Mouse (Mus musculus): ENCODE data around the gene Ovgp1. TPM values are rescaled to one million over a fixed set of nuclear protein-coding genes. Genes with fewer than 3 reads are reported as not detected.

The Ovgp1 gene
- polyA plus RNA-seq, 1 experiment = 17.3 TPM

GRCm38 (mm10) chr3:105933926-105934325 is 39.6 kb upstream of the Ovgp1 start:
- Histone ChIP-seq H3K4me3 (replicated peaks; ENCODE audit: insufficient read depth, low read depth, low read length) (no peak overlapping the region), H3K27ac (ENCODE audit: insufficient read depth, low read length) (no peak overlapping the region), H3K27me3 (ENCODE audit: control insufficient read depth, insufficient read depth, low read length) (no peaks in the 10 kb centered on the region), H3K4me1 (ENCODE audit: control insufficient read depth, insufficient read depth, low read length) (no peaks in the 10 kb centered on the region)
- TF ChIP-seq CTCF (IDR thresholded peaks at IDR 0.05; ENCODE audit: borderline replicate concordance, insufficient read depth, low read depth, low read length) (no peak), POLR2A (IDR thresholded peaks at IDR 0.05; ENCODE audit: borderline replicate concordance, insufficient read depth, low read length) (no peak)
- 85% methylated on average over 6 of the region's 6 CpGs for WGBS
- DNase-seq = no peak

DNA sequence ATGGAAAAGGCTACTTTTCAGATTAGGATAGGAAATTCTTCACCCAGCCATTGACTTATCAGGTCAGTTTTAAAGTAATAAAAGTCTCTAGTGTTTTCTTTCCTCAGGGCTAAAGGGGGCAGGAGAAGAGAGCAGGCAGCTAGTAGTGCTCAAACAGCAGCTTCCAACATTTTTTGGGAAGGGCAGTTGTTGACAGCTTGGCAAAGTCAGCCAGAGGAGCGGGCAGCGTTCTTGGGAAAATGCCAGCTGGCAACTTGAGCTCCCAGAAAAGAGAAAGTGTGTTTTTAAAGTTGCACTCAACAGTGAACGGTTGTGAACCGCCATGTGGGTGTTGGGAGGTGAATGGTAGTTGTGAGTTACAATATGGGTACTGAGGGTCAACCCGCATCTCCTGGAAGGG is 38.5 kb upstream of the Ovgp1 start:
- 23% methylated on average over 5 of the region's 5 CpGs for WGBS
- peak in 1 of 2 experiments; percentile 18 for DNase-seq

GRCm38 (mm10) chr3:105936111-105936510 is 37.4 kb upstream of the Ovgp1 start:
- TF ChIP-seq CTCF (IDR thresholded peaks at IDR 0.05; ENCODE audit: borderline replicate concordance, insufficient read depth, low read depth, low read length) (no peak), POLR2A (IDR thresholded peaks at IDR 0.05; ENCODE audit: borderline replicate concordance, insufficient read depth, low read length) (no peak)
- WGBS = 91% methylated on average over 4 of the region's 4 CpGs
- no peak overlapping the region for H3K27ac ChIP-seq (ENCODE audit: insufficient read depth, low read length)
- no peak overlapping the region for H3K4me3 ChIP-seq (replicated peaks; ENCODE audit: insufficient read depth, low read depth, low read length)
- no peak for DNase-seq
- H3K4me1 ChIP-seq (ENCODE audit: control insufficient read depth, insufficient read depth, low read length) = no peaks in the 10 kb centered on the region
- H3K27me3 ChIP-seq (ENCODE audit: control insufficient read depth, insufficient read depth, low read length) = no peaks in the 10 kb centered on the region

More for the DNA sequence above, 38.5 kb upstream of the Ovgp1 start:
- TF ChIP-seq CTCF (IDR thresholded peaks at IDR 0.05; ENCODE audit: borderline replicate concordance, insufficient read depth, low read depth, low read length) (no peak), POLR2A (IDR thresholded peaks at IDR 0.05; ENCODE audit: borderline replicate concordance, insufficient read depth, low read length) (no peak)
- H3K27ac ChIP-seq (ENCODE audit: insufficient read depth, low read length) = no peak overlapping the region
- no peaks in the 10 kb centered on the region for H3K27me3 ChIP-seq (ENCODE audit: control insufficient read depth, insufficient read depth, low read length)
- no peaks in the 10 kb centered on the region for H3K4me1 ChIP-seq (ENCODE audit: control insufficient read depth, insufficient read depth, low read length)
- no peak overlapping the region for H3K4me3 ChIP-seq (replicated peaks; ENCODE audit: insufficient read depth, low read depth, low read length)

- WGBS = 85% methylated on average over 7 of the region's 7 CpGs
- no peak overlapping the region for H3K27ac ChIP-seq (ENCODE audit: insufficient read depth, low read length)
- H3K27me3 ChIP-seq (ENCODE audit: control insufficient read depth, insufficient read depth, low read length) = no peaks in the 10 kb centered on the region
- no peaks in the 10 kb centered on the region for H3K4me1 ChIP-seq (ENCODE audit: control insufficient read depth, insufficient read depth, low read length)
- no peak for DNase-seq
- H3K4me3 ChIP-seq (replicated peaks; ENCODE audit: insufficient read depth, low read depth, low read length) = no peak overlapping the region
- TF ChIP-seq POLR2A (IDR thresholded peaks at IDR 0.05; ENCODE audit: borderline replicate concordance, insufficient read depth, low read length) (no peak), CTCF (IDR thresholded peaks at IDR 0.05; ENCODE audit: borderline replicate concordance, insufficient read depth, low read depth, low read length) (no peak)
These were observed 22.2 kb upstream of the Ovgp1 start for GRCm38 (mm10) chr3:105951348-105951747.

DNA sequence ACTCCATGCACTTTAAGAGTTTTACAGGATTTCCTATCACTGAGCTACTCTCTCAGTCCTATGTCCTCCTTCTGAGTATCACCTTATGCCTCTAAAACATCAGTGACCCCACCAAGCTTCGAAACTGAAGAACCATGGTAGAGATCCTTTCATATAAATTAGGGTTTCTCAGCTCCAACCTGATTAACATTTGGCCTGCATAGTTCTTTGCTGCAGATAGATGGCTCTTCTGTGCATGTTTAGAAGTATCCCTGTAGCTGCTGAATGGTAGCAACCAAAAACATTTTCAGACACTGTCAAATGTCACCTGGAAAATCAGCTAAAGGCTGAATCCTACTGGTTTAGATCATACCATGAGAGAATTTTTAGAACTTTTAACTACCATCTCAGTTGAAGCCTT is 16.3 kb upstream of the Ovgp1 start:
- 91% methylated on average over 1 of the region's 1 CpGs for WGBS
- Histone ChIP-seq H3K27me3 (ENCODE audit: control insufficient read depth, insufficient read depth, low read length) (no peaks in the 10 kb centered on the region), H3K4me1 (ENCODE audit: control insufficient read depth, insufficient read depth, low read length) (no peaks in the 10 kb centered on the region; the same call in 1 of the 2 replicates), H3K4me3 (replicated peaks; ENCODE audit: insufficient read depth, low read depth, low read length) (peak overlapping the region; percentile 25), H3K27ac (ENCODE audit: insufficient read depth, low read length) (no peak overlapping the region)
- no peak for DNase-seq
- TF ChIP-seq POLR2A (IDR thresholded peaks at IDR 0.05; ENCODE audit: borderline replicate concordance, insufficient read depth, low read length) (no peak), CTCF (IDR thresholded peaks at IDR 0.05; ENCODE audit: borderline replicate concordance, insufficient read depth, low read depth, low read length) (no peak)

GRCm38 (mm10) chr3:105958204-105958603 is 15.3 kb upstream of the Ovgp1 start:
- Histone ChIP-seq H3K4me3 (replicated peaks; ENCODE audit: insufficient read depth, low read depth, low read length) (peak overlapping the region; percentile 69), H3K27ac (ENCODE audit: insufficient read depth, low read length) (no peak overlapping the region), H3K27me3 (ENCODE audit: control insufficient read depth, insufficient read depth, low read length) (no peaks in the 10 kb centered on the region), H3K4me1 (ENCODE audit: control insufficient read depth, insufficient read depth, low read length) (no peaks in the 10 kb centered on the region; the same call in 1 of the 2 replicates)
- WGBS = 24% methylated on average over 5 of the region's 5 CpGs
- TF ChIP-seq CTCF (IDR thresholded peaks at IDR 0.05; ENCODE audit: borderline replicate concordance, insufficient read depth, low read depth, low read length) (no peak), POLR2A (IDR thresholded peaks at IDR 0.05; ENCODE audit: borderline replicate concordance, insufficient read depth, low read length) (no peak)
- DNase-seq = no peak

- peak; percentile 97 for TF ChIP-seq POLR2A (IDR thresholded peaks at IDR 0.05; ENCODE audit: borderline replicate concordance, insufficient read depth, low read length)
- no peak for TF ChIP-seq CTCF (IDR thresholded peaks at IDR 0.05; ENCODE audit: borderline replicate concordance, insufficient read depth, low read depth, low read length)
- Histone ChIP-seq H3K4me1 (ENCODE audit: control insufficient read depth, insufficient read depth, low read length) (no peaks in the 10 kb centered on the region; the same call in 1 of the 2 replicates), H3K27ac (ENCODE audit: insufficient read depth, low read length) (peak within 1 kb of the TSS; percentile 79), H3K4me3 (replicated peaks; ENCODE audit: insufficient read depth, low read depth, low read length) (peak within 1 kb of the TSS; percentile 69), H3K27me3 (ENCODE audit: control insufficient read depth, insufficient read depth, low read length) (no peaks in the 10 kb centered on the region)
- peak; percentile 95 to 96 for DNase-seq
- under 1% methylated on average over 52 of the region's 52 CpGs for WGBS
These were observed 14.4 kb upstream of the Ovgp1 start, which contains the start of gene Wdr77 for GRCm38 (mm10) chr3:105958974-105959580. Wdr77 (plus strand) TSS chr3:105959369.

GRCm38 (mm10) chr3:105959585-105959984 is 13.9 kb upstream of the Ovgp1 start:
- DNase-seq = no peak
- Histone ChIP-seq H3K27me3 (ENCODE audit: control insufficient read depth, insufficient read depth, low read length) (no peaks in the 10 kb centered on the region), H3K4me3 (replicated peaks; ENCODE audit: insufficient read depth, low read depth, low read length) (peak overlapping the region; percentile 69), H3K27ac (ENCODE audit: insufficient read depth, low read length) (peak overlapping the region; percentile 37; the same call in 1 of the 2 replicates), H3K4me1 (ENCODE audit: control insufficient read depth, insufficient read depth, low read length) (no peaks in the 10 kb centered on the region; the same call in 1 of the 2 replicates)
- TF ChIP-seq CTCF (IDR thresholded peaks at IDR 0.05; ENCODE audit: borderline replicate concordance, insufficient read depth, low read depth, low read length) (no peak), POLR2A (IDR thresholded peaks at IDR 0.05; ENCODE audit: borderline replicate concordance, insufficient read depth, low read length) (no peak)
- WGBS = 2% methylated on average over 26 of the region's 26 CpGs
